Mouse (Mus musculus): Measurements from ENCODE around the gene Etnk2.

Etnk2 gene

GRCm38 (mm10) chr1:133353371-133353809, 10.0 kb upstream of the Etnk2 start:
- peak; percentile 77 for DNase-seq

GRCm38 (mm10) chr1:133355469-133355868, 7.9 kb upstream of the Etnk2 start:
- no peak for DNase-seq

- DNase-seq, result no peak
Observed at GRCm38 (mm10) chr1:133355912-133356311, 7.5 kb upstream of the Etnk2 start.

- no peak for DNase-seq
Observed at GRCm38 (mm10) chr1:133356330-133356729, 7.0 kb upstream of the Etnk2 start.

- no peak for DNase-seq
Observed at GRCm38 (mm10) chr1:133361006-133361405, 2.4 kb upstream of the Etnk2 start.

- no peak for DNase-seq
Observed at GRCm38 (mm10) chr1:133362103-133362502, 1.3 kb upstream of the Etnk2 start.

GRCm38 (mm10) chr1:133364022-133364630, 754 bp downstream of the Etnk2 start:
- no peak for DNase-seq

GRCm38 (mm10) chr1:133364890-133365289, 1.5 kb downstream of the Etnk2 start:
- DNase-seq, result no peak

- DNase-seq, result no peak
Observed at GRCm38 (mm10) chr1:133366951-133367605, 3.7 kb downstream of the Etnk2 start.

- no peak for DNase-seq
Observed at GRCm38 (mm10) chr1:133367606-133368488, 4.5 kb downstream of the Etnk2 start.

- no peak for DNase-seq
Observed at GRCm38 (mm10) chr1:133368644-133369043, 5.3 kb downstream of the Etnk2 start.

GRCm38 (mm10) chr1:133370352-133370751, 7.0 kb downstream of the Etnk2 start:
- DNase-seq, result no peak

- no peak for DNase-seq
Observed at GRCm38 (mm10) chr1:133371431-133371830, 8.1 kb downstream of the Etnk2 start.

GRCm38 (mm10) chr1:133372113-133372512, 8.7 kb downstream of the Etnk2 start:
- no peak for DNase-seq

GRCm38 (mm10) chr1:133375696-133376346, 12.4 kb downstream of the Etnk2 start:
- no peak for DNase-seq

- no peak for DNase-seq
Observed at GRCm38 (mm10) chr1:133377547-133377946, 14.2 kb downstream of the Etnk2 start.

GRCm38 (mm10) chr1:133379254-133379985, 16.0 kb downstream of the Etnk2 start:
- no peak for DNase-seq

- DNase-seq, result no peak
Observed at GRCm38 (mm10) chr1:133379986-133380320, 16.6 kb downstream of the Etnk2 start.

- DNase-seq, result peak; percentile 12
Observed at GRCm38 (mm10) chr1:133380347-133381065, 17.1 kb downstream of the Etnk2 start.

GRCm38 (mm10) chr1:133382008-133382407, 18.6 kb downstream of the Etnk2 start:
- no peak for DNase-seq

GRCm38 (mm10) chr1:133382552-133383155, 19.3 kb downstream of the Etnk2 start:
- DNase-seq, result no peak

All from cerebellum, adult 9-10 months (tissue).